Mouse (Mus musculus): ENCODE measurements around the gene Jtb.
"Not testable (repeated sequence)": the region's sequence is repeated elsewhere in the genome, so short reads cannot be mapped to it uniquely, and the experiment has no call there.

The Jtb gene

DNA sequence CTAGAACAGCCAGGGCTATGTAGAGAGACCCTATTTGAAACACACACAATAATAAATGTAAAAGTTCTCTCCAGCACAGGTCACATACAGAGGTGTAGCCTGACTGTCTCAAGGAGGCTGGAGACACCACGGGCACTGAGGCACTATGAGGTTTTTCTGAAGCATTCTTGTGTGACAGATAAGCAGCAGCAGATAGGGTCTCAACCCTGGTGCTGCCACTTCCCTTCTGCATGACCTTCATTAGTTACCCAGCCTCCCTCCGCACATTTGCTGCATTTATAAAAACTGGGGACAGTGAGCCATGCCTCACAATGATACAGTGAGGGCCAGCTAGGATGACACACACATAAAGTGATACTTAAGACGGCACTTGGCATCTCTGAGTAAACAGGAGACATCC lies 8.5 kb upstream of the Jtb start:
- no peak for DNase-seq (ENCODE audit: low spot score)

DNA sequence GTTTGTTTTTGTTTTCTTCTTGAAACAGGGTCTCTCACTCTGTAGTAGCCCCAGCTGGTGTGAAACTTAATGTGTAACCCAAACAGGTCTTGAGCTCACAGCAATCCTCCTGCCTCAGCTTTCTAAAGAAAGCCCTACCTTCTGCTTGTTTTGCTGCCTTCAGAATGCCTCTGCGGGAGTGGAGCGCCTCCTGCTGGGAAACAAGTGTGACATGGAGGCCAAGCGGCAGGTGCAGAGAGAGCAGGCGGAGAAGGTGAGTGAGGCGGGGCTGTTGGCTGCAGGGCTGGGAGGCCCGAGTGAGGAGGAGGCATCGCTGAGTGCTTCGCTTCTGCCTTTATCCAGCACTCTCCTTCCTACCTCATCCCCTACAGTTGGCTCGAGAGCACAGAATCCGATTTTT lies 7.1 kb upstream of the Jtb start:
- no peak for DNase-seq (ENCODE audit: low spot score)

DNA sequence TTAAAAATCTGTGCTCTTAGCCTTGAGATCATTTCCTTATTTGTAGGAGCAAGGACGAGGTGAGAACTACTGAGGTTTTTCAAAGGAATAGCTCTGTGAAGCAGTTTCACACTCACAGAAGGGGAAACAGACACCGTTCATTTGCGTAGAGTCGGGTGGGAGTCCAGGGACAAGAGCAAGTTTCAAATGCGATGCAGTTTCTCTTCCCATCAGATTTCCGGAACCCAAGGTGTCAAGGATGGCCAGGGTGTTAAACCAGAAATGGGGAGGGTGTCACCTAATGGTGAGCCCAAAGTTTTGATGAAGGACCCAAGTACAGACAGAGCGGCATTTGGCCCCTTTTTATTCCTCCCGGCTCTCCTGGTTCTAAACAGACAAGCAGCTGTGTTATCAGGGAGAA lies 322 bp upstream of the Jtb start:
- no peak for DNase-seq (ENCODE audit: low spot score)

DNA sequence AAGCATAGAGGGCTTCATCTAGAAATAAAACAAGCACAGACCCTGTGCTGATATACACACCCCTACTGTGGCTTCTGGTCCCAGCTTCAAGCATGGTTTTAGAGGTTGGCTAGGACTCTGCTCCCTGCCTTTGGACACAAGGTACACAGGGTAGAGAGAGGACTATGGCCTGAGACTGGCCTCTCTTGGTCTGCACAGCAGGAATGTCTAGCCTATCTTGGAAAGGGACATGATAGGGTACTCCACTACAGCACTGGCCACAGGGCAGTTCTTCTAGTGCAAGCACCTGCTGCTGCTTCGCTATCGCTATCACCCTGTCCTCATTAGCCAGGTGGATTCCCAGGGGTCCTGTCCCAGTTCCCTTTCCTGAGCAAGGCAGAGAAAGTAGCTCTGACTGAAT lies 9.9 kb downstream of the Jtb start:
- no peak for DNase-seq (ENCODE audit: low spot score)

DNA sequence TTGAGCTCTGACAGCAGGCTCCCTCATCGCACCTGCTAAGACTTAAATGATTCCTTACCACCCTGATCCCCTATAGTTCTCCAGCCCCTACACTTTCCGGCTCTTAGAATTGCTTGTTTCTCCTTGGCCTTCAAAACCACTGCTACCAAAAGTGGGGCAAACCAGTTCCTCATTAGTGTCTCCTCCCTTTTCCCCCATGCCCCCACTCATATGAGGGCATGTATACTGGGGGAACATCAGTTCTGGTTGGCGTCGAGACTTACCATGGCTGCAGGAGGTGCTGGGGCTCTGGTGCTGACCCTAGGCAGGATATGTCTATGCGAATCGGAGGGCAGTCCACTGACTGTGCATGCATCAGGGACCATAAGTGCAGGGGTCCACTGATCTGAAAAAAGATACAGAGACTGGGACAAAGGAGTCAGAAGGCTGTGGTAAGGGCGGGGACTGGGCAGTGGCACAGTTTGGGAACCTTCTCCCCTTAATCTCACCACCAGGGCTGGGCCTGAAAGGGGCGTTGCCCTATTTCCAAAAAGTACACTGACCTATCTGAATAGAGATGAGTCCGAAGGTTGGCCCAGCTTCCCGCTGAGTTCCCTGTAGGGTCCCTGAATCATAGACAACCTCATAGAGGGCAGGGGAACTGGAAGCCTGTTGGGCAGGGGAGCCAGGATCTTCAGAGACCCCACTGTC lies 10.4 kb downstream of the Jtb start:
- no peak for DNase-seq (ENCODE audit: low spot score)

DNA sequence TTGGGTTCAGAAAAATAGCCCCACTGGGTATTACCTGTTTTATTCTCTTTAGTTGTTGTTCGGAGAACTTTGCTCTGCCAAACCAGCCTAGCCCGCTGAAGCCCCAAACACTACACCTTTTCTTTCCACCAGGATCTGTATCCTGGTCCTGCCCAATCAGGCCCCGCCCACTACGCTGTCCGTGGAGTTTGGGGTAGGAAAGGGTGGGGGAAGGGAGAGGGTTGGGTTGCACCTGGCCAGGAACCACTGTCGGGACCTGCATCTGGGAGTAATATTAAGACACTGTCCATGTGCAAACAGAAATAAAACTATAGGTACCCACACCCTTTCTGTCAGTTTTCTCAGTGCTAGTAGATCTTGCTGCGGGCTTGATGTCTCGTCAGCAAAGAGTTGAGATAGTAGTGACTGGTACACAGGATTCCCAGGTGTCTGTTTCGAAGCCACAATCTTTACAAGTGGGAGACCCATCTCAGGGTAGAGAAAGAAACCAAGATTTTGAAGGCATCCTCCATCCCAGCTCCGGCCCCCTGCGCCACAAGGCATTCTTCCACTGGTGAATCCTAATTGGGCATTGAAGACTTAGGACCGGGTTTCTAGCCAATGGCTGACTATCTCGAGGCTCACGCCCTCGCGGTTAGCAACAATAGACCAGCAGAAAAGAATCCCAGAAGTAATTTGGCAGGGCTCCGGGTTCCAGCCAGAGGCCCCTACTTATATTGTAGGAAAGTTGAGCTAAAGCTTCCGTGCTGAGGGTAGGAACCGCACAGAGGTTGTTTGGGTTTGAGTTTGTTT lies 11.8 kb downstream of the Jtb start, which contains the start of gene Creb3l4:
TSS of gene Creb3l4 (minus strand) at position 529 of the 792 bp plus-strand sequence.
- peak; percentile 90 for DNase-seq (ENCODE audit: low spot score)

DNA sequence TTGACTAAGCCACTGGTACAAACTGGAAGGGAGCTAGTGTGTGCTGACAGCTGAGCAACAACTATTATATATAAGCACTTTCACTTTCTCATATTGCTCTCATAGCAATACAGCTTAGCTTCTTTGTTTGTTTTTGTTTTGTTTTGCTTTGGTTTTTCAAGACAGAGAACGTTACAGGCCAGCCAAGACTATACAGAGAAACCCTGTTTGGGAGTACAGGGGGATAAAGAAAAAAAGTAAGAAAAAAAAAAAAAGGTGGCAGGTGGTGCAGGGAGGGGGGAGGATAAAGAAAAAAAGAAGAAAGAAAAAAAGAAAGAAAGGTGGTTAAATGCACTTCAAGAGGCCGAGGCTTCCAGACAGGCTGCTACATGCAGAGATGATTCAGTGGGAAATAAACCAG lies 14.0 kb downstream of the Jtb start:
- DNase-seq (ENCODE audit: low spot score): no peak

DNA sequence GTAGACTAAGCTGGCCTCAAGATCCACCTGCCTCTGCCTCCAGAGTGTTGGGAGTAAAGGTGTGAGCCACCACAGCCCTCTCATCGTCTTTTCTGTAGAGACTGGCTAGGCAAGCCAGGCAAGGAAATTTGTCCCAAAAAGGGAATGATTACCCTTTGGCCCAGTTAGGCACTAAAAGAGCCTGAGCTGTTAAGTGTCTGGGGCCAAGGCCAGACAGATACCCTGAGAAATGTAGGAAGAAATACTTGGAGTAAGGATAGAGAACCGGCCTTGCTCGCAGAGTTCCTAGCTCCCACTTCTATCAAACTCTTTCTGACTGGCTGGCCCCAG lies 16.2 kb downstream of the Jtb start:
- DNase-seq (ENCODE audit: low spot score): no peak

DNA sequence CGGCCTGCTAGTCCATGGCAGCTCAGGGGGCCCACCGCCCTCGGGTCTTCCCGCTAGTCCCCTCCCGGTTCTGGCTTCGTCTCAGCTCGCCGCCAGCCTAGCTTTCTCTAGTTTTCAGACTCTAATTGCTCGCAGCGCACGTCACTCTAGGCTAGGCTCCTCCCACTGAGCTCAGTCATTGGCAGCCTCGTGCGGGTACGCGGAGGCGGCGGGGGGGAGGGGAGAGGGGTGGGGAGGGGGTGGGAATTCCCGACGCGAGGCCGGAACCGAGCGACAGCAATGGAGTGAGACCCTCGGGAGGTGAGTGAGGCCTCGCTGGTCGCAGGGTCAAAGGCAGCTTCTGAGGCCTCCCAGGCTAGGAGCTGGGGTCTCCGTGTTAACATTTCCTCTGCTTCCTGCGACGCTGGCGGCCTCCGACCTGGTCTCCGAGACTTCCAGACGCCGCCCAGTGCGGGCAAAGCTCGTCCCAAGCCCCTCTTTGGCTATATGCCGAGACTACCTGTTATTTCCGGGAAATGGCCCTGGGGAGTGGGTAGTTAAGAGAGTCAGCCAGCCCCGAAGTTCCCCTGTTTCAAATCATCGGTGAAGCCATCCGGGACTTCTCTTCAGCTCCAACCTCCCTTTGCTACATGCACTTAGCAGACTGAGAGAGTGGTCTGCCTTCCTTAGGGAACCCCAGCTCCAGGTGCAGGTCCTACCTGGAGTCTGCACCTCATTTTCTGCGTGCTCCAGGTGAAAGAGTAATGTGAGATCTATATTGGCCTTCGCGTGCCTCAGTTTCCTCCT lies 16.8 kb downstream of the Jtb start, which contains the start of gene Slc39a1:
TSS of gene Slc39a1 (plus strand) at position 213 of the 786 bp plus-strand sequence.
- peak; percentile 100 for DNase-seq (ENCODE audit: low spot score)

DNA sequence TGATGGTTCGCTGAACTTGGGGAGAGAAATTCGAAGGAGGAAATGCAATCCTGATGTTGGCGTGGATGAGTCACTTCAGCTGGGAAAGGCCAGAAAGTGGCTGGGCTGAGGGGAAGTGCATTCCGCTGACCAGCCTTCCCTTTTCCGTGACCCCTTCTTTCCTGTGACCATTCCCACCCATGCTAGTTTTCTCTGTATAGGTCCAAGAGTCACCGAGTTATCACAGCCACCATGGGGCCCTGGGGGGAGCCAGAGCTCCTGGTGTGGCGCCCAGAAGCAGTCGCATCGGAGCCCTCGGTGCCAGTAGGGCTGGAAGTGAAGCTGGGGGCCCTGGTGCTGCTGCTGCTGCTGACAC lies 17.3 kb downstream of the Jtb start:
- peak; percentile 55 for DNase-seq (ENCODE audit: low spot score)

DNA sequence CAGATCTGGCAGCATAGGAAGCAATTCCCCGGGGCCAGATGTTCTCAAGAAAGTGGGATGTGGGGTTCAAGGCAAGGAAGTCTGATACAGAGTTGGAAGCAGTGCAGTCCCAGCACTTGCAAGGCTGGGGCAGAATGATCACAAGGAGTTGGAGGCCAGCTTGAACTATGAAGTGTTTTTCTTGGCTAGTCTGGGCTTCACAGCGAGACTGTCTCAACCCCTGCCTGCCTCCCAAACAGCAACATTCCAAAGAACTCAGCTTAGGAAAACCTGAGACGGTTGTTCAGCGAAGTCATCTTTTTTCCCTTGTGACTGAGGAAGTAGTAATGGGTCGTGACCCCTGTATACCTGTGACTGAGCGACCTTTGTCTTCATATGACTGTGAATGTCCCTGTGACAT lies 19.4 kb downstream of the Jtb start:
- no peak for DNase-seq (ENCODE audit: low spot score)

DNA sequence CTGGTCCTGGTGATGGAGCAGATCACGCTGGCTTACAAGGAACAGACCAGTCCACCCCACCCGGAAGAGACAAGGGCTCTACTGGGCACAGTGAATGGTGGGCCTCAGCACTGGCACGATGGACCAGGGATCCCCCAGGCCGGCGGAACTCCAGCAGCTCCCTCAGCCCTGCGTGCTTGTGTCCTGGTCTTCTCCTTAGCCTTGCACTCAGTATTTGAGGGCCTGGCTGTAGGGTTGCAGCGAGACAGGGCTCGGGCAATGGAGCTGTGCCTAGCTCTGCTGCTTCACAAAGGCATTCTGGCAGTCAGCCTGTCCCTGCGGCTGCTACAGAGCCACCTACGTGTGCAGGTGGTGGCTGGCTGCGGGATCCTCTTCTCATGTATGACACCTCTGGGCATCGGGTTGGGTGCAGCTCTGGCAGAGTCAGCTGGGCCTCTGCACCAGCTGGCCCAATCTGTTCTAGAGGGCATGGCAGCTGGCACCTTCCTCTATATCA lies 20.4 kb downstream of the Jtb start:
- not testable (repeated sequence) for DNase-seq (ENCODE audit: low spot score)

DNA sequence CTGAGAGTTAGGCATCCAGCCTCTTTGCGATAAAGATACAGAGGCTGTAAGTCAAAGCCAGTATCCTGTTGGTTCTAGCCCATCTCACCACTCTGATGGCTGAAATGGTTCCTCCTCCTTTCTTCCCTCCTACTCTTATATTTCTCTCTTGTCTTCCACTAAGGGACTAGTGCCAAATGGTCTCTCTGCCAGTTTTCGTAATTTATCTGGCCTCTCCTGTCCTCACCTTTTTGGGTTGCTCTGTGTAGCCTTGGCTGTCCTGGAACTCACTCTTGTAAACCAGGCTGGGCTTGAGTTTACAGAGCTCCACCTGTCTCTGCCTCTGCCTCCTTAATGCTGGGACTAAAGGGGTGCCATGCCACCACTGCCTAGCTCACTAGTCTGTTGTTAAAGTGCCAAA lies 21.3 kb downstream of the Jtb start:
- not testable (repeated sequence) for DNase-seq (ENCODE audit: low spot score)

DNA sequence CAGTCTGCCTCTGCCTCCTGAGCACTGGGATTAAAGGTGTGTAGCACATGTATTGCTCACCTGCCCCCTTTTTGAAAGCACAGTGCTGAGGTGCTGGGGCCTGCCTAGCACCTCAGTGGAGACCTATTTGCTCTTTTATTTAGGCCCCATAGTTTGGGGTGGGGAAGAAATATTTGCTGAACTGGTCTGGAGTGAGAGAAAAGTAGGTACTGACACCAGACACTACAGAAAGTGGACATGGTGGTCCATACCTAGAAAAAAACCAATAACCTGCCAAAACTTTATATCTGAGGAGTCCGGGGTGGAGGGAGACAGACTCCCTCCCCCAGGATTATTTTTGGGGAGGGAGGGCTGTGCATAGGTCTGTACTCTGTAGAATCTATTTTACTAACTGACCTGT lies 21.8 kb downstream of the Jtb start:
- not testable (repeated sequence) for DNase-seq (ENCODE audit: low spot score)

DNA sequence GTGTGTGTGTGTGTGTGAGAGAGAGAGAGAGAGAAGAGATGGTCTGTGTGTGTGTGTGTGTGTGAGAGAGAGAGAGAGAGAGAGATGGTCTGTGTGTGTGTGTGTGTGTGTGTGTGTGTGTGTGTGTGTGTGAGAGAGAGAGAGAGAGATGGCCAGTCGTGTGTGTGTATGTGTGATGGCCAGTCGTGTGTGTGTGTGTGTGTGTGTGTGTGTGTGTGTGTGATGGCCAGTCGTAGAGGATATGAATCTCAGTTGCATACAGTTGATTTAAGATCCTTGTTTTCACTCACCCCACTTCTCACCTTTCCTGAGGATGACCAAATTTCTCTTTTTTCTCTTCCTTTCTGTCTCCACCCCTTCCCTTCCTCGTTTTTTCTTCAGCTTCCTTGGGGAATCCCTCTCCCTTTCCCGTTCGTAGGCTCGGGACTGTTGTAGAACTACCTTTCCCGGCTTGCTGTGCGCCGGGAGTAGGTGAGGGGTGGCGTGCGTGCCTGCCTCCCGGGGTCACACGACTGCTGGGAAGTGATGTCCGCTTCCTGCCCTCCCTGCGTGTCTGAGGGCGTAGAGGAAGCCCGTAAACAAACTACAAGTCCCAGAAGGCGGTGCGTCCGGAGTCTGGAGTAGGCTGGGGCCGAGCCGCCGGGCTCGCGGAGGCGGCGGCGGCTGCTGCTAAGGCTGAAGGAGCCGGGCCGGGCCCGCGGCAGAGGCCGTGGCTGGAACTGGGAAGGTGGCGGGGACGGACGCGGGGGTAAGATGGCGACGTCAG lies 22.4 kb downstream of the Jtb start, which contains the start of gene Crtc2:
TSS of gene Crtc2 (plus strand) at position 511 of the 766 bp plus-strand sequence.
- DNase-seq (ENCODE audit: low spot score): peak; percentile 98

DNA sequence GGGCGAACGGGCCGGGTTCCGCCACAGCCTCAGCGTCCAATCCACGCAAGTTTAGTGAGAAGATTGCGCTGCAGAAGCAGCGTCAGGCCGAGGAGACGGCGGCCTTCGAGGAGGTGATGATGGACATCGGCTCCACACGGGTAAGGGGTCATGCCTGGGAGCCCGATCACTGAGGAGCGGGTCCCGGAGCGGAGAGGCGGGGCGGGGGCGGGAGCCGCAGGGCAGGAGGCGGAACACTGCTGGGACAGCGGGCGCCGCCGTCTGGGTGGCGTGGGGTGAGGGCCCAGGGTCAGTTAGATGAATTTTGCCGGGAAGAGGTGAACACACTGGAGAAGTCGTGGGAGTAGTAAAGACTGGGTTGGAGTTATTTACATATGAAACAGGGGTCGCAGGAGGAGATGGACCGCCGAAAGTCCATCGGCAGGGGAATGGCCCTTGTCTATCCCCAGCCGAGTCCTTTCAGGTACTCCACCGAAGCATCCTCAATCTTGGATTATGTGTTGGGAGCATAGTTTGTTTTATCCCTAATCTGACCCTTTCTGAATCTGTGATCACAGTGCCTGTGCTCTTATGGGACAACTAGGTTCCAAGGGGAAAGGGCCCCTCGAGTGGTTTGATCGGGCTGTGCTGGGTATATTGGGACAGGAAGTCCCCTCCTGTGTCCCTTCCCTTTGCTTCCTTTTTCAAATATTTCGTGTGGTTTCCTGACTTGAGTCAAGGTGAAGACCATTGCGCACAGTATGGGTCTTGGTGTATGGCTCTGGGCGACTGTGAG lies 23.2 kb downstream of the Jtb start:
- DNase-seq (ENCODE audit: low spot score): peak; percentile 76

DNA sequence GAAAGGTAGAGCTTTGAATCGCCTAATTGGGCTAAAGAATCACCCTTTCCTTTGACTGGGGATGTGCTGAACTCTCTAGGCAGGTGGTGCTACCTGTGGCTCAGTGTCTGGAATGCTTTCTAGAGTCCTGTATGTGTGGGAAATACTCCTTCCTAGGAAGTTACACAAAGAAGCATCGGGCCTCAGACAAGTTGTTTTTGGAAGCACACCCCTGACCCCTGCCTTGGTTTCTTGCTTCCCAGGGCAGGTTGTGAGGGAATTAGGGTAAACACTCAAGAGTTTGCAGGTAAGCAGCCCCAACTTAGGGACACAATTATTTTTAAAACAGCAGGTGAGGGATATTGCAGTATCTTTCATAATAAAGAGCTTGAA lies 23.8 kb downstream of the Jtb start:
- DNase-seq (ENCODE audit: low spot score): no peak

DNA sequence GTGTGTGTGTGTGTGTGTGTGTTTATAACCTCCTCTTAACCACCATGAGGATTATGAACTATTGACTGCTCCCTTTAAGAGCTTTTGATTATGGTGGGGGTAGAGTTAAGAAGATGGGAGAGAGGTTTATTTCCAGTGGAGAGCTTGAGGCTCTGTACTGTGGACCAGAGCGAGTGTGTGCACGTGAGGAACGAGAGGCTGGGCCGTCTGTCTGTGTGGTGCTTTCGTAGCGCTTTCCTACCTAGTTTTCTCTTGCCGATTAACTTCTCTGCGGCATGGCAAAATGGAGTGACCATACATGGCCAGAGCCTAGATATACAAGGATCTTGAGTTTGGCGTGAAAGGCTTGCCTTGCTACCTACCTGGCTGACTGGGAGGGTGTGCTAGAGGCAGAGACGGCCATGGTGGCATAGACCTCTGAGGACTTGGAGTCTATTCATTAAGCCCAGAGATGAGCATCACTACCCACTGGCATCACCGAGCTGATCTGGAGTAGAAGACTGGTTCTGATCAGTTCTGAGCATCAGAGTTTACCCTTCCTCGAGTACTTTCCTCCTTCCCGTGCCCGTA lies 24.5 kb downstream of the Jtb start:
- DNase-seq (ENCODE audit: low spot score): no peak

DNA sequence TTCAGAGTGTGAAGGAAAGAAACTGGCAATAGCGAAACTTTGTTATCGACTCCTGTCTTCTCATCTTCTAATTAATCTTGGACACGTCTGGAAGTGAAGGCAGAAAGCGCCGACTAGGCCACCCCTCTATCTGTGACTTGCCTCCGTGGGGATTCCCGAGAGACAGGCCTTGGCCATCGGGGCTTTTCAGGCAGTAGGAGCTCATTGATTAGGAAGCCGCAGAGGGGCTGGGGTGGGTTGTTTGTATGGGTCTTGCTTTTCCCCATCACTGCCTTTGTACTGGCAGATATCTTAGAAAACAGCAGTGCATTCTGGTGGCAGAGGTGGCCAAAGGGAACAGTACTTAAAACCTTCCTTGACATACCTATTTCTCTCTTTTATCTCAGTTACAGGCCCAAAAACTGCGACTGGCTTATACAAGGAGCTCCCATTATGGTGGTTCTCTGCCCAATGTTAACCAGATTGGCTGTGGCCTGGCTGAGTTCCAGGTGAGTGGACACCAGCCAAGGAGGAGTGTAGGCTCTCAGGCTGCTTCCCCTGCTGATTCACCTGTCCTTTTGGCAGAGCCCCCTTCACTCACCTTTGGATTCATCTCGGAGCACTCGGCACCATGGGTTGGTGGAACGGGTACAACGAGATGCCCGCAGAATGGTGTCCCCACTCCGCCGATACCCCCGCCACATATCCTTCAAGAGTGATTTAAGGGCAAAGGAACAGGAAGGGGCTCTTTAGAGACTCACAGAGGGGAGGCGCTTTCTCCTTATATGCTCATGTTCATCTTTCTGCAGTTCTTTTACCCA lies 25.5 kb downstream of the Jtb start:
- no peak for DNase-seq (ENCODE audit: low spot score)

DNA sequence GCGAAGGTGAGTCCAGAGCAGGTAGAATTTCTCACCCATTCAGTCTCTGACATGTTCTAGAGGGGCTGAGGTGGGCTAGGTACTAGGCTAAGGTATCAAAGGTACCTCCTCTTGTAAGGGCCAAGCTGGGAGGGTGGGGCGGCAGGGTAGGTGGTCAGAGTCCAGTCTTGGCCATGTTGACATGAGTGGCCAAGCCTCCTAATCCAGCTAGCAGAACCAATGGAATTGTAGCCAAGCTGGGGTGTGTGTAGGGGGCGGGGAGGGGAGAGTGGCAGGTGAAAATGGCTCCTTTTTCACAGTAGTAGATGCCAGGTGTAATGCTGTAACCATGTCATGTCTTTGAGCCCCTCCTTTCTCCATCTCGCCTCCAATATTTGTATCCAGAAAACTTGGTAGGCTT lies 27.1 kb downstream of the Jtb start:
- no peak for DNase-seq (ENCODE audit: low spot score)
